Mouse (Mus musculus): Measurements from ENCODE around the gene B3gnt4. TPM values are rescaled to one million over a fixed set of nuclear protein-coding genes. Genes with fewer than 3 reads are reported as not detected.
A peak's percentile ranks its signal among the peaks of the same experiment; 100 is the strongest.

B3gnt4 gene
- not detected in 2 replicates for polyA plus RNA-seq (2012; ENCODE audit: insufficient read depth, insufficient read length, low replicate concordance, missing spikeins)

- Histone ChIP-seq H3K4me1 (ENCODE audit: control insufficient read depth, insufficient read depth, low read length) (peaks cover 9% of the 10 kb centered on the region), H3K4me3 (ENCODE audit: insufficient read depth, low read depth, low read length) (no peak within 1 kb of the TSS), H3K27ac (ENCODE audit: insufficient read depth, low read depth, low read length) (no peak within 1 kb of the TSS)
- TF ChIP-seq CTCF (IDR thresholded peaks at IDR 0.05; ENCODE audit: insufficient read depth, low read depth, low read length) (no peak), POLR2A (IDR thresholded peaks at IDR 0.05; ENCODE audit: insufficient read depth, low read depth, low read length) (no peak)
- 85% methylated on average over 5 of the region's 5 CpGs for WGBS
These were observed at the start of gene B3gnt4 for GRCm38 (mm10) chr5:123510160-123510559. Gene B3gnt4 (plus strand): TSS chr5:123510460.

DNA sequence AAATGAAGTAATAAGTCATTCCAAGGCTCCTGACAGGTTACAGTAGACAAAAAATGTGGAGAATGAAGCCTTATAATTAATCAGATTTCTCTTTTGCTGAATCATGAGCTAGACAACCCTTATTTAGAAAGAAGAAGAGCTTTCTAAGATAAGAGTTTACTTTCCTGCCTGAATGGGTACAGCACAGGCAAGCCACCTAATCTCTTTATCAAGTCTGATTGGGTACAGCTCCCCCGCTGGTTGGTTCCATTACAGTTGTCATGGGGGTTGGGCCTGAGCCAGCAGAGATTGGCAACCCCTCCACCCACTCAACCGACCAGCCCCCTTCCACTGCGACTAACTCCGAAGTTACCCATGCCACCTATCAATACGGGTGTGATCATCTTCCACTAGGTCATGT, 48.8 kb upstream of the B3gnt4 start:
- Histone ChIP-seq H3K4me1 (ENCODE audit: control insufficient read depth, insufficient read depth, low read length) (no peaks in the 10 kb centered on the region; the same call in 1 of the 2 replicates), H3K27ac (ENCODE audit: insufficient read depth, low read depth, low read length) (no peak overlapping the region), H3K4me3 (ENCODE audit: insufficient read depth, low read depth, low read length) (no peak overlapping the region)
- TF ChIP-seq POLR2A (IDR thresholded peaks at IDR 0.05; ENCODE audit: insufficient read depth, low read depth, low read length): no peak
- no peak for TF ChIP-seq CTCF (IDR thresholded peaks at IDR 0.05; ENCODE audit: insufficient read depth, low read depth, low read length)
- WGBS: 55% methylated on average over 5 of the region's 5 CpGs

DNA sequence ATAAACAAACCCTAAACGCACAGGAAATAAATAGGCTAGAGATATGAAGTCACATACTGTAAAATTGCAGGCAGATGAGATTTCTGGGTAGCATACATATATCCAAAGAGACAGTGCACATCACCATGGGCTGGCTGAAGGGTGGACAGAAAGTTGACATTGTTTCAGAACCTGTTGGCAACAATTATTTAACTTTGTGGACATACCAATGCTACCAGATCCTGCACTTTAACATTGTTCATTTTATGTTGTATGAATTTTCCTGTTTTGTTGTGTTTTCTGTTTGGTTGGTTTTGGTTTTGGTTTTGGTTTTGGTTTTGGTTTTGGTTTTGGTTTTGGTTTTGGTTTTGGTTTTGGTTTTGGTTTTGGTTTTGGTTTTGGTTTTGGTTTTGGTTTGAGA, 45.6 kb upstream of the B3gnt4 start:
- WGBS: 89% methylated on average over 1 of the region's 1 CpGs

GRCm38 (mm10) chr5:123470784-123471400, 39.4 kb upstream of the B3gnt4 start:
- TF ChIP-seq CTCF (IDR thresholded peaks at IDR 0.05; ENCODE audit: insufficient read depth, low read depth, low read length): no peak
- no peak for TF ChIP-seq POLR2A (IDR thresholded peaks at IDR 0.05; ENCODE audit: insufficient read depth, low read depth, low read length)
- WGBS: 77% methylated on average over 10 of the region's 10 CpGs

More for the DNA sequence above, 45.6 kb upstream of the B3gnt4 start:
- H3K4me1 ChIP-seq (ENCODE audit: control insufficient read depth, insufficient read depth, low read length): no peaks in the 10 kb centered on the region; the same call in 1 of the 2 replicates
- no peak for TF ChIP-seq POLR2A (IDR thresholded peaks at IDR 0.05; ENCODE audit: insufficient read depth, low read depth, low read length)
- no peak overlapping the region for H3K4me3 ChIP-seq (ENCODE audit: insufficient read depth, low read depth, low read length)
- no peak overlapping the region for H3K27ac ChIP-seq (ENCODE audit: insufficient read depth, low read depth, low read length)

GRCm38 (mm10) chr5:123473817-123474216, 36.4 kb upstream of the B3gnt4 start:
- WGBS: 45% methylated on average over 5 of the region's 5 CpGs
- no peak overlapping the region for H3K4me3 ChIP-seq (ENCODE audit: insufficient read depth, low read depth, low read length)
- H3K4me1 ChIP-seq (ENCODE audit: control insufficient read depth, insufficient read depth, low read length): no peaks in the 10 kb centered on the region
- TF ChIP-seq CTCF (IDR thresholded peaks at IDR 0.05; ENCODE audit: insufficient read depth, low read depth, low read length) (no peak), POLR2A (IDR thresholded peaks at IDR 0.05; ENCODE audit: insufficient read depth, low read depth, low read length) (no peak)
- H3K27ac ChIP-seq (ENCODE audit: insufficient read depth, low read depth, low read length): no peak overlapping the region

More at GRCm38 (mm10) chr5:123470784-123471400, 39.4 kb upstream of the B3gnt4 start:
- Histone ChIP-seq H3K27ac (ENCODE audit: insufficient read depth, low read depth, low read length) (no peak overlapping the region), H3K4me1 (ENCODE audit: control insufficient read depth, insufficient read depth, low read length) (no peaks in the 10 kb centered on the region), H3K4me3 (ENCODE audit: insufficient read depth, low read depth, low read length) (no peak overlapping the region)

- no peak for TF ChIP-seq POLR2A (IDR thresholded peaks at IDR 0.05; ENCODE audit: insufficient read depth, low read depth, low read length)
- TF ChIP-seq CTCF (IDR thresholded peaks at IDR 0.05; ENCODE audit: insufficient read depth, low read depth, low read length): no peak
- Histone ChIP-seq H3K4me1 (ENCODE audit: control insufficient read depth, insufficient read depth, low read length) (peaks cover 8% of the 10 kb centered on the region), H3K27ac (ENCODE audit: insufficient read depth, low read depth, low read length) (no peak overlapping the region), H3K4me3 (ENCODE audit: insufficient read depth, low read depth, low read length) (no peak overlapping the region)
- 92% methylated on average over 11 of the region's 11 CpGs for WGBS
These were observed 22.4 kb upstream of the B3gnt4 start for GRCm38 (mm10) chr5:123487659-123488395.

- WGBS: 10% methylated on average over 25 of the region's 25 CpGs
- Histone ChIP-seq H3K4me1 (ENCODE audit: control insufficient read depth, insufficient read depth, low read length) (peaks cover 8% of the 10 kb centered on the region), H3K4me3 (ENCODE audit: insufficient read depth, low read depth, low read length) (0 out of 2 replicates have a peak within 1 kb of the TSS, but pooled peaks have one; percentile 17), H3K27ac (ENCODE audit: insufficient read depth, low read depth, low read length) (no peak within 1 kb of the TSS)
- TF ChIP-seq CTCF (IDR thresholded peaks at IDR 0.05; ENCODE audit: insufficient read depth, low read depth, low read length): no peak
- no peak for TF ChIP-seq POLR2A (IDR thresholded peaks at IDR 0.05; ENCODE audit: insufficient read depth, low read depth, low read length)
These were observed 21.0 kb upstream of the B3gnt4 start, which contains the start of the genes Lrrc43 and Il31 for GRCm38 (mm10) chr5:123489112-123489785. Gene Lrrc43 (plus strand): TSS chr5:123489305. Gene Il31 (minus strand): TSS chr5:123489489.

DNA sequence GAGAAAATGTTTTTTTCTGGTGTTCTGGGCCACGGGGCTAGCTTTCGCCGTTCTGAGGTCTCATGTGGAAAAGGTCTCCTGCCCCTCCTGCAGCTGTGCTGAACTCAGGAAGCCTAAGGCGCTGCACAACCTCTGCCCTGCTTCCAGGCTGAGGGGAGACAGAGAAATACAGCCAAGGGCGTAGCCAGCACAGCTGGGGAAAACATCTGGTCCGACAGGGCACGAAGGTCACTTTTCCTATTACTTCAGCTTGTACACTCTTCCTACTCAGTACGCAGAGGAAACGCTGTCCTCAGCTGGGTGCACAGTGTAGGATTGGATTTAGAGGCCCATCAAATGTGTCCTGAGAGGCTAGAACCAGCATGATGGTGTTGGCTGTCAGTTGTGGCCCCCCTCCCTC, 20.3 kb upstream of the B3gnt4 start:
- 82% methylated on average over 9 of the region's 9 CpGs for WGBS
- Histone ChIP-seq H3K27ac (ENCODE audit: insufficient read depth, low read depth, low read length) (no peak overlapping the region), H3K4me1 (ENCODE audit: control insufficient read depth, insufficient read depth, low read length) (peaks cover 8% of the 10 kb centered on the region), H3K4me3 (ENCODE audit: insufficient read depth, low read depth, low read length) (no peak overlapping the region)
- TF ChIP-seq CTCF (IDR thresholded peaks at IDR 0.05; ENCODE audit: insufficient read depth, low read depth, low read length): no peak
- TF ChIP-seq POLR2A (IDR thresholded peaks at IDR 0.05; ENCODE audit: insufficient read depth, low read depth, low read length): no peak

Measured in olfactory bulb, adult 2 months (tissue).